Mouse (Mus musculus): ENCODE results near the gene Gm49711. TPM values are rescaled to one million over a fixed set of nuclear protein-coding genes. Genes with fewer than 3 reads are reported as not detected.
"Not testable (repeated sequence)": the region's sequence is repeated elsewhere in the genome, so short reads cannot be mapped to it uniquely, and the experiment has no call there.

Gm49711 gene
- total RNA-seq, 2 experiments from 2014 or later: not detected

DNA sequence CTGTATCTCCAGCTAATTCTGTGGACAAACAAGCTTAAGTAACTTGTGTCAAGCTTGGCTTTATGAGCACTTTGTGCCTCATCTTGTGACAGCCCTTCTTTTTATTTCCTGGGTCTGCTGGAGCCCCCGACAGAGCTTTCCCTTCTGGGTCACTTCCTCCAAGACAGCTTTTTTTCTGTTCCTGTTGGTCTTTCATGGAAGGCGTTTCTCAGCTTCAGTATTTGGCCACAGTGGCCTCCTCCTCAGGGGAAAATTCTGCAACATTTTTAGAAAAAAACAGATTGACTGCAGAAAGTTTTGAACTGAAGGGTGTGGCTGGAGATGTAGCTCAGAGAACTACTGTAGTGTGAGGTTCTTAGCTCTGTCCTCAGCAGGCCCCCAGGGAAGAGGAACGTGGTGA lies 31.1 kb downstream of the Gm49711 start:
- Histone ChIP-seq H3K27ac (no peak overlapping the region), H3K4me3 (no peak overlapping the region)
- no peak for DNase-seq (ENCODE audit: low spot score in 2 of 2)
- TF ChIP-seq CTCF (conservative IDR thresholded peaks at IDR 0.05): no peak

DNA sequence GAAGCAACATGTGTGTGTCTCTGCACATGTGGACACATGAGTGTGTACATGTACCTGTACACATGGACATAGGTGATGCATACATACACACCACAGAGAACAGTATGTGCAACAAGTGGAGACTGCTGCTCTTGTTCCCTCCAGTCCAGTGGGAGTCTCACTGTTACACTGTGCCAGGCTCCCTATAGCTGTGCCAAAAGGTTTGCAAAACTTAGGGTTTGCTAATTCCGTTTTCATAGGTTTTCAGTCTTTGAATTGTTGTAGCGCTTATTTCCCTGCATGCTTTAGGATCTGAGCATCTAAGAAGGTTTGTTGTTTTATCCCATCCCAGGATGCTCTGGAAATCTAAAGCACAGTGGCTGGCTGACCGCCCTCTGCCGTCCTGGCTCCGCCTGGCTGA lies 33.8 kb downstream of the Gm49711 start:
- no peak for DNase-seq (ENCODE audit: low spot score in 2 of 2)
- Histone ChIP-seq H3K4me3 (no peak overlapping the region), H3K27ac (peak overlapping the region; percentile 48)
- no peak for TF ChIP-seq CTCF (conservative IDR thresholded peaks at IDR 0.05)

DNA sequence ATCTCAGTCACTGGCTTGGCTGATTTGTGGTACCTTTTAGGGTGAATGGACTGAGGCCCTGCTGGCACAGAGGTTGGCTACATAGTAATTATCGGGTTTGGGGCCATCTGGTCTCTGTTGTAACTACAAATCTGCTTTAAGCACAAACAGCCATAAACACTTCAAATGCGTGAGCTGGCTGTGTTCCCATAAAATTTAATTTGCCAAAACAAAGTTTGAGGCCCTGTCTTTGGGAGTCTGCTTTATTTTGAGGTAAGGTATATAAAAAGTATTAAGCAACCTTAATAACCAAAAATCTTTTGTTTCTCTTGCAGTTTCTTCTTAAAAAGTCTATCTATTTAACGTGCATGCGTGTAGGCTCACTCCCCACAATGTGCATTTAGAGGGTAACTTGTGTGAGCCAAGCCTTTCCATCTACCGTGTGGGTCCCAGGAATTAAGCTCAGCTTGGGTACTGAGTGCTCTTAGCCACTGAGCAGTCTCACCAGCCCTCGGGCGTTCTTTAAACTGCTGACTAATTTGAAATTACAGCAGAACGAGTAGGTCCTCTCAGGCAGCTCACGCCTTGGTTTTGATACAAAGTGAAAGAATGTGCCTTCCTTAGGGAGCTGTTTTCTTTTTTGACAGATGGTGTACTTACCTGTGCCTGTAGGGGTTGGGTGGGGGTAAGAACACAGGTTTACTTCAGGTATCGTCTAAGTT lies 40.4 kb downstream of the Gm49711 start:
- H3K4me3 ChIP-seq: no peak overlapping the region
- no peak for TF ChIP-seq CTCF (conservative IDR thresholded peaks at IDR 0.05)
- H3K27ac ChIP-seq: no peak overlapping the region
- DNase-seq (ENCODE audit: low spot score in 2 of 2): no peak

DNA sequence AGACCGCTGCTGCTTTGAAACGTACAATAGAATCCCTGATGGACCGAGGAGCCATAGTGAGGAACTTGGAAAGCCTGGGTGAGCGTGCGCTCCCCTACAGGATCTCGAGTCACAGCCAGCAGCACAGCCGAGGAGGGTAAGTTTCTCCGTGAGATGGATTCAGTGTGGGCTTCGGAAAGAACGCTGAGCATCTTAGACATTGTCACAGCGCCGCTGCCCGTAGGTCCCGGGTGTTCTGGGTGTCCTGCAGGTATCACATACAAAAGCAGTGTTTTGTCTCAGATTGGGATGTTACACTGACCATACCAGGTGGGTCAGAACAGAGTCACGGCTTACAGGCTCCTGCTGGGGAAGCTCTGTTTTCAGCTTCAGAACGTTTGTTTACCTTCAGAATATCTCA lies 41.5 kb downstream of the Gm49711 start:
- no peak for DNase-seq (ENCODE audit: low spot score in 2 of 2)
- Histone ChIP-seq H3K27ac (peak overlapping the region; percentile 57; the same call in 1 of the 2 replicates), H3K4me3 (no peak overlapping the region)
- TF ChIP-seq CTCF (conservative IDR thresholded peaks at IDR 0.05): no peak

DNA sequence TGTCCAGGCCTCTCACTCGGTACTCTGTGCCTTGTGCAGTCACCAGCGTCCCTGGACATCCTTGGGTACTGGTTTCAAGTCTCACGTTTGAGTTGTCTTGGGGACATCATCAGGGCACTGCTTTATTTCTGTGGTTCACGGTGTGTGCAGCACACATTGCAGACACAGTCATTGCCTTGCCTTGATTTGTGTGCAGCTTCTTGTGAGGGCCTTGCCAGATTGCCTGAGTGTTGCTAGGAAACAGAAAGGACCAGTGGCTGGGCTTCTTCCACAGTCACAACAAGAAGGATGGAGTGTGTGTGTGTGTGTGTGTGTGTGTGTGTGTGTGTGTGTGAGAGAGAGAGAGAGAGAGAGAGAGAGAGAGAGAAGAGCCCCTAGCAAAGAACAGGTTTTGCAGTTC lies 42.0 kb downstream of the Gm49711 start:
- TF ChIP-seq CTCF (conservative IDR thresholded peaks at IDR 0.05): no peak
- Histone ChIP-seq H3K27ac (peak overlapping the region; percentile 57; the same call in 1 of the 2 replicates), H3K4me3 (no peak overlapping the region)
- peak in 1 of 2 experiments; percentile 67 for DNase-seq (ENCODE audit: low spot score in 2 of 2)

DNA sequence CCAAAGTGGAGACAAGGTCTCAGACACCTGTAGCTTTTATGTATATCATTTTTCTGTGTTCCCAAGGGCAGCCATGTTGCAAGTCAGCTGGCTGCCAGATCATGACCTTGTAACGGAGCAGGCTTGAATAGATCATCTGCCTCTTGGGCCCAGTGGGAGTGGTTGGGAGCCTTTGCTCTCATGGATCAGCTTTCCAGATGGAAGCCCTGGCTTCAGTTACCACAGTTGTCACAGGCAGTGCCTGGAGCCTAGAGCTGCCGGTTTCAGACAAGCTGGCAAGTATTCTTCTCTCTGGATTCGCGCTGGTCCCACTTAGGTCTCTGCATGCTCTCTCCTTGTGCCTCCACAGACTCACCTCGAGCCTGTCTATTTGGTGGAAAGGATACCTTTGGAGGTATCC lies 44.0 kb downstream of the Gm49711 start:
- no peak for TF ChIP-seq CTCF (conservative IDR thresholded peaks at IDR 0.05)
- H3K4me3 ChIP-seq: no peak overlapping the region
- DNase-seq (ENCODE audit: low spot score in 2 of 2): no peak
- H3K27ac ChIP-seq: peak overlapping the region; percentile 63

DNA sequence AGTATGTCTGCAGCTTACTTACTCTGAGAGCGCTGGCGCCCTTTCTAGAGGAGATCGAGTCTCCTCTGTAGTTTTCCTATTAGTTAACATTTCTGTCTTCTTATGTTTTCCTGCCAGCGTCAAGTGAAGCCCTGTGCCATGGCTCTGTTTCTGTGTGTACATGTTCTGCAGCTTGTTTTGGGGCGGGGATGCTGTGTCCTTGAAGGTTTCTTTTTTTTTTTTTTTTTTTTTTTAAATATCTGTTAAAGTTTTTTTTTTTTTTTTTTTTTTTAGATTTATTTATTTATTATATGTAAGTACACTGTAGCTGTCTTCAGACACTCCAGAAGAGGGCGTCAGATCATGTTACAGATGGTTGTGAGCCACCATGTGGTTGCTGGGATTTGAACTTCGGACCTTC lies 44.8 kb downstream of the Gm49711 start:
- H3K4me3 ChIP-seq; DNase-seq (ENCODE audit: low spot score in 2 of 2): not testable (repeated sequence)
- H3K27ac ChIP-seq: peak overlapping the region; percentile 63; the same call in 1 of the 2 replicates

DNA sequence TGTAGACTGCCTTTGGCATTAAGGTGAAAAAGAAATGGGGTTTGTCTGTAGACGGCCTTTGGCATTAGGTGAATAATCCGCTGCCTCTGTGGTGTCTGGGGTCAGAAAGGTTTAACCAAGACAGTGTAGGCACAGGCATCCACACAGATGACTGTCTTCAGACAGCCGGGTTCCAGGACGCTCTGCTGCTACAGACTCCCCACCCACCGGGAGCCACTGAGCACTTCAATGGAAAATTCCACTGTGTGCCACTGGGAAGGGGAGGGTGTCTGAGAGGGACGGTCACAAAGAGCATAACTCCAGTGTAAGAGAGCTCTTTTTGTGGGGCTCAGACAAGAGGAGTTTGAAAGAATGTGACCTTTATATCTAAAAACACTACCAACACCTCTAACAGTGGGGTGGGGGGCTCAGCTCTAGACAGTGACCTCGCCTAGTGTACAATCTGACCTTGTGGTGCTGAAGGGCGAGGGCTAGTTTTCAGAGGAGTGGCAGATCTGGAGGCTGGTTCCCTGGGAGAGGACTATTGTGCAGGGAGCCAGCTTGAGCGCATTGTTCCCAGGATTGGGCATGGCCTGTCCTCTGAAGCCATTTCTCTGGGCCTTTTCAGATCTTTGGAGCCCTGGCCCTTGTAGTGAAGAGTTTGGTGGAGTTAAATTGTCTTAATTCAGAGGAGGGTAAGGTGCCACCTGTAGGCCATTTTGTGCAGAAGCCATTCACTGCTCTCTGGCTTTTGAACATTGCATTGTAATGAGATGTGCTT lies 45.6 kb downstream of the Gm49711 start:
- H3K27ac ChIP-seq: peak overlapping the region; percentile 80
- no peak for DNase-seq (ENCODE audit: low spot score in 2 of 2)
- H3K4me3 ChIP-seq: no peak overlapping the region
- peak; percentile 52 for TF ChIP-seq CTCF (conservative IDR thresholded peaks at IDR 0.05)

DNA sequence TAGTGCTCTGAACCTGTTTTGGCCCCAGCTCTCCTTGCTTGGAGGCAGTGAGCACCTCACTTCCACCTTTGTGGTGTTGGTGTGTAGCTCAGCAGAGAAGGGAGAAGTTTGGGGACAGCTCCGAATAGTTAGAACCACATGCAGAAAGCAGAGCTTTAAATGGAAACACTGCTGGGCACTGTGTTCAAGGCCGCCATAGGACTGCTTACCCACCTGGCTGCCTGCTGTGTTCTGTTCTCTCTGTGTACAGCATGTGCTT lies 46.1 kb downstream of the Gm49711 start:
- peak overlapping the region; percentile 80 for H3K27ac ChIP-seq
- no peak for DNase-seq (ENCODE audit: low spot score in 2 of 2)
- TF ChIP-seq CTCF (conservative IDR thresholded peaks at IDR 0.05): no peak
- no peak overlapping the region for H3K4me3 ChIP-seq

DNA sequence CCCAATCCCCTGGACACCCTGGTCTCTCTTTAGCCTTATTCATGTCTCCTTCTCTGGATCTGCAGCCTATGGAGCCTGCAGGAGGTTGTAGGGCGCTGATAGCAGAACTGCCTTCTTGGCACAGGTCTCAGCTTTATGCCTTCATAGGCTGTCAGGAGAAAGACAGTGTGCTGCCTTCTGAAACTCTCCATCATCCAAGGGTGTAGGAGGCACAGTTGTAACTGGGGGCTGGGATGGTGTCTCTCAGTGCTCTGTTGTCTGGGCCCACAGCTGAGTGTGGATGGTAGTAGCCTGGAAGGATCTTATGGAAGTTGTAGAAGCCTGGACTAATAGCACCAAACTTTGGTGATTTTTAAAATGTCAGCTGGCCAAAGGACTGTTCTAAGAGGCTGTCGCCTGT lies 46.8 kb downstream of the Gm49711 start:
- H3K27ac ChIP-seq: peak overlapping the region; percentile 80

DNA sequence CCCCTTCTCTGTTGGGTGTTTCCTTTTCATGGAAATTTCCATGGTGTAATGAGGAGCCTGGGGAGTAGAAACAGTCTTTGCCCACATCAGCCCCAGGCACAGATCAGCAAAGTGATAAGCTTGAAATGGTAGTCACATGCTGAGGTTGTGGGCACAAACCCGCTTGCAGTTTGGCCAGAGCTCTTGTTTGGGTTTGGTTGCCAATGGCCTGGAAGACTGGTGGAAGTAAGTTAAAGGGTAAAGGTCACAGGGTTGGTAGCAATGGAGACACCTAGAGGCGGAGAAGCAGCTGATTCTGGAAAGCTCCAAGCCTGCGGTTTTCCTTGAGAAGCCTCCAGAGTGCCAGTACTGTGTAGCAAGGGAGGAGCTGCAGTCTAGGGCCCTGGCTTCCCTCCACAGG lies 47.5 kb downstream of the Gm49711 start:
- Histone ChIP-seq H3K4me3 (no peak overlapping the region), H3K27ac (peak overlapping the region; percentile 80; the same call in 1 of the 2 replicates)
- no peak for DNase-seq (ENCODE audit: low spot score in 2 of 2)
- TF ChIP-seq CTCF (conservative IDR thresholded peaks at IDR 0.05): no peak

More for the DNA sequence above, 46.8 kb downstream of the Gm49711 start:
- H3K4me3 ChIP-seq: no peak overlapping the region
- no peak for DNase-seq (ENCODE audit: low spot score in 2 of 2)
- TF ChIP-seq CTCF (conservative IDR thresholded peaks at IDR 0.05): no peak

DNA sequence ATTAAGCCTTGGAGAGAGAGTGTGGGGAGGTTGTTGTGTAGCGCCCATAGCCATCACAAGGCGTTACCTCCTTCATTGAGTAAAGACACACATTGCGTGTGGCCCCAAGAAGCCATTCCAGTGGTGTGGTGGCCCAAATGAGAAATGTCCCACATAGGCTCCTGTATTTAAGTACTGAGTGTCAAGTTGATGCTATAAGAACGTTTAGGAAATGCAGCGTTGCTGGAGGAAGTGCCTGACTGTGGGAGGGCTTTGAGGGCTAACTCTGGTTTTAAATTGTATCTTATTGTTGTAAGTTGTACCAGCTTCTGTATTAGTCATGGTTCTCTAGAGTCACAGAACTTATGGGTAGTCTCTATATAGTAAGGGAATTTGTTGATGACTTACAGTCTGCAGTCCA lies 49.2 kb downstream of the Gm49711 start:
- no peak for TF ChIP-seq CTCF (conservative IDR thresholded peaks at IDR 0.05)
- Histone ChIP-seq H3K27ac (no peak overlapping the region), H3K4me3 (no peak overlapping the region)
- no peak for DNase-seq (ENCODE audit: low spot score in 2 of 2)

DNA sequence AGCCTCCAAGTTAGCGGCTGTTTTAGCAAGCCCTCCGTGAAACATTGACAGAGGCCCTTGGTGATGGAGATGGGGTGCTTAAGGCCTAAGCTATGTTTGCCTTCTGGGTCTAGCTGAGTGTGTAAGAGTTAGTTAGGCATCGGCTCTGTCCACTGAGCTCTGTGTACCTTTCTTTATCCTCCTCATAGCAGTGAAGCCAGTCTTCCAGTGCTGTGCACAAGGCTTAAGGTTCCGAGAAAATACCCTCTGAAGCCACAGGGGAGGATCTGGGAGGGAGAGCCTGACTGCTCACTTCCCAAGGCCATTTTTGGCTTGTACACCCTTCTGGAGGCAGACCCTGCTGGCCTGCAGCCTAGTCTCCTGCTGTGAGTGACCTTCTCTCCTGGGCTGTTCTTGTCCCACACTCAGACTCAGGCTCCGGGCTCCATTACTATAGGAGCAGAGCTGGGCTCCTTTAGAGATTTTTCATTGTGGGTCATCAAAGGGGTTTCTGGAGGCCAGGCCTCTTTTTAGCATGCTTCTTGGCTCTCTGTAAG lies 56.7 kb downstream of the Gm49711 start:
- Histone ChIP-seq H3K27ac (peak overlapping the region; percentile 77), H3K4me3 (no peak overlapping the region)
- DNase-seq (ENCODE audit: low spot score in 2 of 2): no peak

More for the DNA sequence above, 56.7 kb downstream of the Gm49711 start:
- TF ChIP-seq CTCF (conservative IDR thresholded peaks at IDR 0.05): peak; percentile 13; the same call in 1 of the 2 replicates
